Mouse (Mus musculus) thymus, adult 2 months (tissue): ENCODE results near the gene Tars. TPM values are rescaled to one million over a fixed set of nuclear protein-coding genes. Genes with fewer than 3 reads are reported as not detected.

Source experiments
- DNase-seq: peaks from one replicate; pipeline ENCODE4 v3.0.0; 2021
- H3K27ac ChIP-seq: fragments of 200-500 bp; 2 replicates; pipeline ENCODE4 v1.5.1; 2012; ENCODE audit warnings: low read length, control low read depth; ENCODE audit not compliant: control insufficient read depth, insufficient read depth
- H3K27me3 ChIP-seq: fragments of 200-500 bp; 2 replicates; pipeline ENCODE4 v1.6.1; 2012; ENCODE audit warnings: mild to moderate bottlenecking, low read length, moderate library complexity, mixed read lengths; ENCODE audit not compliant: control insufficient read depth, insufficient read depth
- H3K36me3 ChIP-seq: fragments of 200-500 bp; 2 replicates; pipeline ENCODE4 v1.6.1; 2012; ENCODE audit warnings: mild to moderate bottlenecking, low read length, moderate library complexity; ENCODE audit not compliant: control insufficient read depth, insufficient read depth
- H3K4me1 ChIP-seq: fragments of 200-500 bp; replicated peaks from 2 replicates; pipeline ENCODE4 v1.6.1; 2012; ENCODE audit warnings: low read length; ENCODE audit not compliant: control insufficient read depth, insufficient read depth
- H3K4me3 ChIP-seq: fragments of 200-500 bp; 2 replicates; pipeline ENCODE4 v1.5.1; 2012; ENCODE audit warnings: mild to moderate bottlenecking, low read length, control low read depth, moderate library complexity; ENCODE audit not compliant: control insufficient read depth, insufficient read depth
- CTCF ChIP-seq: fragments of 200-500 bp; IDR thresholded peaks from 2 replicates; pipeline ENCODE4 v1.5.1; 2012; ENCODE audit warnings: mild to moderate bottlenecking, control low read depth, low read length, moderate library complexity, borderline replicate concordance; ENCODE audit not compliant: control insufficient read depth, poor library complexity, insufficient read depth; ENCODE audit errors: extremely low read depth
- POLR2A ChIP-seq: fragments of 200-500 bp; IDR thresholded peaks from 2 replicates; pipeline ENCODE4 v1.6.1; 2012; ENCODE audit warnings: mild to moderate bottlenecking, low read length, control low read depth, moderate library complexity; ENCODE audit not compliant: control insufficient read depth, poor library complexity, insufficient read depth; ENCODE audit errors: extremely low read depth
- WGBS: fragments of 180-500 bp; shearing (Covaris S2); methylation state at CpG from one replicate; pipeline ENCODE4 v1.1.7; 2018; 5-methylcytosine and 5-hydroxymethylcytosine counted together
- polyA plus RNA-seq: library from polyadenylated mRNA; depleted of rRNA; stranded (reverse); fragments of >200 nt; gene quantifications from 2 replicates; pipeline ENCODE4 v1.2.3, GENCODE M21; 2012

Tars gene
- polyA plus RNA-seq, 1 experiment, result 21.4 TPM

DNA sequence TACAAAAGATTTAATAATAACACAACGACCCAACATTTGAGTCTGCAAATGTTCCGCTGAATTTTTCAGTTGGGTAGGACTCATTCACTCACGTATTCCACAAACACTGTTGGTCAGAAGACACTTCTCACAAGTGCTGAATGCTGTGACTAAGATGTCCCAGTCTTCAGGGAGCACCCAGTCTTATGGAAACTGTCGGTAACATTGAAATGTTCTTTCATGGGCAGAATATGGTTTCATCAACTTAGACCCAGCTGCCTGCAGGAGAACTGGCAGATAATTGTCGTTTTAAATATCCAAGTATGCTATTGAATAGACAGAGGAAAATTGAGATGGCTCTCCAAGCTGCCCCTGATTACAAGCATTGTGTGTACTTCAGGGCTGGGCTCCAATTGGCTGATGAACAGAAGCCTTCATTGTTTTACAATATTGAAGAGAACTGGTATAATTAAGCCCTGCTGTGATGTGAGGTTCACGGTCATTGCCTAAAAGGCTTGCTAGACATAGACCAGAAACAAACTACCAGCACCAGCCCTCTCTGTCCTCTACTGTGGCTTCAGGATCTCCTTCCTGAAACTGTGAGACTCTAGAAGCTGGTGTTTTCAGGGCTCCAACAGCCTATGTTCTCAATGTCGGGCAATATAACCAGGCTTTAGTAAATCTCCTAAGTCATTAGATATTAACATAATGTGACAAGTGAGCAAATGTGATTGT is 59.8 kb downstream of the Tars start:
- no peak for DNase-seq
- 93% methylated on average over 7 of the region's 7 CpGs for WGBS
- Histone ChIP-seq H3K27me3 (no peaks in the 10 kb centered on the region), H3K27ac (no peak overlapping the region), H3K4me1 (no peaks in the 10 kb centered on the region), H3K36me3 (no peaks in the 10 kb centered on the region), H3K4me3 (no peak overlapping the region)
- no peak for TF ChIP-seq POLR2A
- no peak for TF ChIP-seq CTCF
